In genomic region chrX:48455018-48455417, GRCm38 (mm10) we compare ENCODE assay signal across 12 mouse cellular contexts. TPM values are rescaled to one million over a fixed set of nuclear protein-coding genes. Genes with fewer than 3 reads are reported as not detected.
DNase-seq lines count a peak whose midpoint lies in the region; ATAC-seq and TF ChIP-seq lines count a peak whose summit lies in the region.
"Had no signal": no experiment of that assay in that cellular context is flagged by ENCODE, and none has a peak within 500 bp of the region (broad histone marks: within the 10 kb centered on the region; RNA-seq: fewer than 3 reads in every experiment).

No protein-coding gene starts in this region.

- H3K27me3 ChIP-seq in megakaryocyte, embryonic 14.5 days (replicated peaks): peaks cover 9% of the 10 kb centered on the region
- peaks cover 20% of the 10 kb centered on the region; the same call in 1 of the 2 replicates for H3K27me3 ChIP-seq in limb, embryonic 13.5 days
- H3K27me3 ChIP-seq in hindbrain, postnatal 0 days (ENCODE audit: insufficient read depth, low read length): no peaks in the 10 kb centered on the region

- WGBS in limb, embryonic 13.5 days: 36% methylated on average over 9 of the region's 9 CpGs
- 46% methylated on average over 9 of the region's 9 CpGs for WGBS in hindbrain, postnatal 0 days

- H3K4me3 ChIP-seq in megakaryocyte, embryonic 14.5 days (replicated peaks): peak overlapping the region; percentile 93
- no peak overlapping the region for H3K4me3 ChIP-seq in limb, embryonic 13.5 days
- no peak overlapping the region for H3K4me3 ChIP-seq in hindbrain, postnatal 0 days (ENCODE audit: low read length)

- peak overlapping the region; percentile 61 for H3K4me2 ChIP-seq in limb, embryonic 13.5 days (replicated peaks)
- no peak overlapping the region for H3K4me2 ChIP-seq in hindbrain, postnatal 0 days (ENCODE audit: low read depth, low read length)

- no peak for ATAC-seq in megakaryocyte, adult 5-6 weeks (ENCODE audit: poor library complexity, severe bottlenecking)
- no peak for ATAC-seq in limb, embryonic 13.5 days (ENCODE audit: low FRiP score, low read depth)
- no peak for ATAC-seq in hindbrain, postnatal 0 days

- H3K36me3 ChIP-seq in megakaryocyte, embryonic 14.5 days (replicated peaks; ENCODE audit: low read length): no peaks in the 10 kb centered on the region
- H3K36me3 ChIP-seq in limb, embryonic 13.5 days: no peaks in the 10 kb centered on the region
- H3K36me3 ChIP-seq in hindbrain, postnatal 0 days (ENCODE audit: insufficient read depth, low read length): no peaks in the 10 kb centered on the region
- H3K36me3 ChIP-seq: forebrain, embryonic 12.5 days; hindbrain, embryonic 15.5 days; midbrain, embryonic 12.5 days had no signal

- peak; percentile 43 for DNase-seq in adrenal gland, postnatal 10 days
- DNase-seq in adrenal gland, postnatal 4 days (ENCODE audit: low spot score in 2 of 2): no peak
- DNase-seq in thymus, postnatal 36 days: peak; percentile 53 to 64
- no peak for DNase-seq in right cerebral cortex, postnatal 10 days (ENCODE audit: low spot score in 2 of 2)
- DNase-seq in hindbrain, postnatal 0 days (ENCODE audit: low spot score): no peak
- DNase-seq: right cerebral cortex, postnatal 14 days had no signal

- H3K9me3 ChIP-seq in megakaryocyte, embryonic 14.5 days: peaks cover 15% of the 10 kb centered on the region
- no peaks in the 10 kb centered on the region for H3K9me3 ChIP-seq in limb, embryonic 13.5 days
- no peaks in the 10 kb centered on the region for H3K9me3 ChIP-seq in hindbrain, postnatal 0 days (ENCODE audit: low read length)
- H3K9me3 ChIP-seq: forebrain, embryonic 12.5 days; hindbrain, embryonic 15.5 days; midbrain, embryonic 12.5 days had no signal

- peaks cover 44% of the 10 kb centered on the region for H3K4me1 ChIP-seq in megakaryocyte, embryonic 14.5 days
- 0 out of 2 replicates have a peak, but pooled peaks cover 2% of the 10 kb centered on the region for H3K4me1 ChIP-seq in limb, embryonic 13.5 days
- no peaks in the 10 kb centered on the region for H3K4me1 ChIP-seq in hindbrain, postnatal 0 days (ENCODE audit: insufficient read depth, low read length)
- H3K4me1 ChIP-seq: forebrain, embryonic 12.5 days; hindbrain, embryonic 15.5 days had no signal

- H3K9ac ChIP-seq in limb, embryonic 13.5 days: no peak overlapping the region
- H3K9ac ChIP-seq in hindbrain, postnatal 0 days (replicated peaks; ENCODE audit: low read length): no peak overlapping the region
- H3K9ac ChIP-seq: forebrain, embryonic 12.5 days; hindbrain, embryonic 15.5 days; midbrain, embryonic 12.5 days had no signal

- no peak overlapping the region for H3K27ac ChIP-seq in limb, embryonic 13.5 days
- H3K27ac ChIP-seq in hindbrain, postnatal 0 days: no peak overlapping the region
- H3K27ac ChIP-seq: forebrain, embryonic 12.5 days; hindbrain, embryonic 15.5 days; midbrain, embryonic 12.5 days had no signal

- no peak for TF ChIP-seq CTCF in hindbrain, postnatal 0 days (IDR thresholded peaks at IDR 0.05; ENCODE audit: low read depth)

RNA-seq across cellular contexts. Expression of gene Elf4, which starts 7.9 kb away (rescaled TPM):
- total RNA-seq in adrenal gland, postnatal 10 days (2021): 10 to 100 TPM; 12.8 to 18.5 TPM
- total RNA-seq in adrenal gland, postnatal 4 days (2021): 10 to 100 TPM; 25.0 to 28.6 TPM
- polyA plus RNA-seq in megakaryocyte, embryonic 14.5 days (2012; ENCODE audit: insufficient read depth, low replicate concordance): 2.6 and 3.5 TPM in 2 replicates
- 122 and 133 TPM in 2 replicates for total RNA-seq in megakaryocyte, adult 5-6 weeks (2015)
- 40.3 and 45.8 TPM in 2 replicates for total RNA-seq in megakaryocyte, adult 5-6 weeks (2017)
- 4.1 and 4.9 TPM in 2 replicates for polyA plus RNA-seq in limb, embryonic 13.5 days (2015; fragmentation: Nextera tagmentation; extraction: Ambion mirVana)
- 0.78 and 1.5 TPM in 2 replicates for total RNA-seq in hindbrain, postnatal 0 days (2014; rRNA removed)
- polyA plus RNA-seq in hindbrain, postnatal 0 days (2015; fragmentation: Nextera tagmentation; extraction: Ambion mirVana): 0.32 and 0.34 TPM in 2 replicates

RNA-seq across cellular contexts. Expression of gene Aifm1, which starts 58.3 kb away (rescaled TPM):
- total RNA-seq in adrenal gland, postnatal 10 days (2021): 100 to 1,000 TPM; 170 to 174 TPM
- total RNA-seq in adrenal gland, postnatal 4 days (2021): 100 to 1,000 TPM; 126 to 147 TPM
- polyA plus RNA-seq in megakaryocyte, embryonic 14.5 days (2012; ENCODE audit: insufficient read depth, low replicate concordance): 2.8 TPM in 1 of 2 replicates, not detected in the other
- total RNA-seq in megakaryocyte, adult 5-6 weeks (2015): 42.6 and 48.4 TPM in 2 replicates
- 39.2 and 42.8 TPM in 2 replicates for total RNA-seq in megakaryocyte, adult 5-6 weeks (2017)
- polyA plus RNA-seq in limb, embryonic 13.5 days (2015; fragmentation: Nextera tagmentation; extraction: Ambion mirVana): 73.7 and 75.3 TPM in 2 replicates
- total RNA-seq in hindbrain, postnatal 0 days (2014; rRNA removed): 7.2 and 10.7 TPM in 2 replicates
- 32.9 and 34.6 TPM in 2 replicates for polyA plus RNA-seq in hindbrain, postnatal 0 days (2015; fragmentation: Nextera tagmentation; extraction: Ambion mirVana)

Comparison
In these comparisons a context has a peak if more than half of its experiments do, and no peak if none do; other contexts are left out.
1. DNase-seq: peak in adrenal gland, postnatal 10 days (single experiment) and thymus, postnatal 36 days (2 of 2); none in adrenal gland, postnatal 4 days (0 of 2), right cerebral cortex, postnatal 10 days (0 of 2) and hindbrain, postnatal 0 days (single experiment).